Mouse (Mus musculus) liver, embryonic 15.5 days (tissue): ENCODE results near the gene Mtmr14. TPM values are rescaled to one million over a fixed set of nuclear protein-coding genes. Genes with fewer than 3 reads are reported as not detected.

Source experiments
- ATAC-seq: fragments of 200-750 bp; cut with Nextera tagmentation; 2 replicates; pipeline ENCODE4 v1.8.0; 2017; ENCODE audit warnings: moderate number of reproducible peaks, mild to moderate bottlenecking, moderate library complexity; ENCODE audit not compliant: insufficient read depth
- H3K27ac ChIP-seq: fragments of 300-500 bp; sonication (generic); replicated peaks from 2 replicates; pipeline ENCODE4 v1.5.1; 2015; ENCODE audit warnings: mild to moderate bottlenecking, inconsistent platforms
- H3K27me3 ChIP-seq: fragments of 300-500 bp; sonication (generic); 2 replicates; pipeline ENCODE4 v1.6.1; 2015; ENCODE audit warnings: mild to moderate bottlenecking, inconsistent platforms
- H3K36me3 ChIP-seq: fragments of 300-500 bp; sonication (generic); replicated peaks from 2 replicates; pipeline ENCODE4 v1.6.1; 2015; ENCODE audit warnings: moderate library complexity, mild to moderate bottlenecking, inconsistent platforms
- H3K4me1 ChIP-seq: fragments of 300-500 bp; sonication (generic); replicated peaks from 2 replicates; pipeline ENCODE4 v1.6.1; 2015; ENCODE audit warnings: inconsistent platforms
- H3K4me2 ChIP-seq: fragments of 300-500 bp; sonication (generic); 2 replicates; pipeline ENCODE4 v1.6.1; 2015; ENCODE audit warnings: moderate library complexity, mild to moderate bottlenecking, inconsistent platforms
- H3K4me3 ChIP-seq: fragments of 300-500 bp; sonication (generic); replicated peaks from 2 replicates; pipeline ENCODE4 v1.5.1; 2015; ENCODE audit warnings: mild to moderate bottlenecking, inconsistent platforms
- H3K9ac ChIP-seq: fragments of 300-500 bp; sonication (generic); 2 replicates; pipeline ENCODE4 v1.6.1; 2015; ENCODE audit warnings: moderate library complexity, mild to moderate bottlenecking, inconsistent platforms
- H3K9me3 ChIP-seq: fragments of 300-500 bp; sonication (generic); replicated peaks from 2 replicates; pipeline ENCODE4 v1.6.1; 2016; ENCODE audit warnings: inconsistent platforms
- WGBS: fragments of 180-500 bp; shearing (Covaris S2); methylation state at CpG from one replicate; pipeline ENCODE4 v1.1.7; 2015; ENCODE audit warnings: mixed read lengths; ENCODE audit not compliant: insufficient replicate concordance; 5-methylcytosine and 5-hydroxymethylcytosine counted together
- polyA plus RNA-seq: library from polyadenylated mRNA; unstranded; fragments of >200 nt; fragmentation: Nextera tagmentation; extraction: Ambion mirVana; gene quantifications from 2 replicates; pipeline ENCODE4 v1.2.1, GENCODE M21; 2015

The Mtmr14 gene
- polyA plus RNA-seq, 1 experiment from 2014 or later, result 19.3 TPM

- ATAC-seq, result no peak
- Histone ChIP-seq H3K27ac (no peak overlapping the region), H3K4me3 (no peak overlapping the region), H3K36me3 (peaks cover 45% of the 10 kb centered on the region), H3K4me1 (peaks cover 6% of the 10 kb centered on the region), H3K4me2 (no peak overlapping the region), H3K9me3 (no peaks in the 10 kb centered on the region), H3K9ac (no peak overlapping the region), H3K27me3 (no peaks in the 10 kb centered on the region)
- WGBS, result 40% methylated on average over 2 of the region's 2 CpGs
Measured at GRCm38 (mm10) chr6:113245585-113245984, 7.9 kb downstream of the Mtmr14 start.

GRCm38 (mm10) chr6:113250786-113251185 lies 13.1 kb downstream of the Mtmr14 start:
- no peak overlapping the region for H3K27ac ChIP-seq
- ATAC-seq, result no peak
- H3K36me3 ChIP-seq, result peaks cover 51% of the 10 kb centered on the region
- no peak overlapping the region for H3K4me2 ChIP-seq
- no peaks in the 10 kb centered on the region for H3K27me3 ChIP-seq
- no peaks in the 10 kb centered on the region for H3K9me3 ChIP-seq
- no peak overlapping the region for H3K9ac ChIP-seq
- no peaks in the 10 kb centered on the region for H3K4me1 ChIP-seq
- 54% methylated on average over 5 of the region's 5 CpGs for WGBS
- H3K4me3 ChIP-seq, result no peak overlapping the region

GRCm38 (mm10) chr6:113251921-113252320 lies 14.3 kb downstream of the Mtmr14 start:
- Histone ChIP-seq H3K4me3 (no peak overlapping the region), H3K36me3 (peaks cover 61% of the 10 kb centered on the region), H3K4me1 (no peaks in the 10 kb centered on the region), H3K4me2 (no peak overlapping the region), H3K27me3 (no peaks in the 10 kb centered on the region), H3K9me3 (no peaks in the 10 kb centered on the region), H3K9ac (no peak overlapping the region), H3K27ac (no peak overlapping the region)
- ATAC-seq, result no peak

GRCm38 (mm10) chr6:113254899-113255298 lies 17.3 kb downstream of the Mtmr14 start:
- no peaks in the 10 kb centered on the region for H3K9me3 ChIP-seq
- H3K9ac ChIP-seq, result no peak overlapping the region
- H3K4me2 ChIP-seq, result no peak overlapping the region
- H3K27me3 ChIP-seq, result no peaks in the 10 kb centered on the region
- no peak overlapping the region for H3K4me3 ChIP-seq
- no peak overlapping the region for H3K27ac ChIP-seq
- H3K36me3 ChIP-seq, result peaks cover 83% of the 10 kb centered on the region
- no peaks in the 10 kb centered on the region for H3K4me1 ChIP-seq
- no peak for ATAC-seq

DNA sequence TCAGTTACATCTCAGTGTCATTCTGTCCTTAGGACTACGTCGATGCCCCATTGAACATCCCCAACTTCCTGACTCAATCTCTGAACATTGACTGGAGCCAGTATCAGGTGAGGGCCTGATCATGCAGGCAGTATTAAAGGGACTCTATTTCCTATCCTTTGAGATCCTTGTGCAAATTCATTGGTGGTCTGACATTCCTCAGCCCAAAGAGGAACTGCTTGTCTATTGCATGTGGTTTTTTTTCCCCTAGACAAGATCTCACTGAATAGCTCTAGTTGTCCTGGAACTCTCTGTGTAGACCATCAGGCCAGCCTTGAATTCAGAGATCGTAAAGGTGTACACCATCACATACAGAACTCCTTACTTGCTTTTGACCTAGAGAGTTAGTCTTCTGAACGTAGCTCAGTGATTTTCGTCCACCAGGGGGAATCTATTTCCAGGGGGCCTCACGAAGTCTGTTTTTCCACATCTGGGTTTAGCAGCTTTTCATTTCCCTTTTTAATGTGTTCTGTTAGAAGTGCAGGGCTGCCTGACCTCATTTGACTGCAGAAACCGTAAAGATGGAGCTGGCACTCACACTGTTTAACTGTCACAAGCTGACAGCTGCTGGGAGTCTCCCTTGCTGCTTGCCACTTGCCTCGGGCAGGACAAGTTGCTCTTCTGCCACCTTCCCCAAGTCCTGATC lies 23.7 kb downstream of the Mtmr14 start:
- no peak overlapping the region for H3K27ac ChIP-seq
- peaks cover 90% of the 10 kb centered on the region for H3K36me3 ChIP-seq
- no peak overlapping the region for H3K4me3 ChIP-seq
- no peak for ATAC-seq
- H3K4me2 ChIP-seq, result no peak overlapping the region
- no peaks in the 10 kb centered on the region for H3K27me3 ChIP-seq
- no peaks in the 10 kb centered on the region for H3K9me3 ChIP-seq
- WGBS, result 66% methylated on average over 8 of the region's 8 CpGs
- no peaks in the 10 kb centered on the region for H3K4me1 ChIP-seq
- H3K9ac ChIP-seq, result no peak overlapping the region

DNA sequence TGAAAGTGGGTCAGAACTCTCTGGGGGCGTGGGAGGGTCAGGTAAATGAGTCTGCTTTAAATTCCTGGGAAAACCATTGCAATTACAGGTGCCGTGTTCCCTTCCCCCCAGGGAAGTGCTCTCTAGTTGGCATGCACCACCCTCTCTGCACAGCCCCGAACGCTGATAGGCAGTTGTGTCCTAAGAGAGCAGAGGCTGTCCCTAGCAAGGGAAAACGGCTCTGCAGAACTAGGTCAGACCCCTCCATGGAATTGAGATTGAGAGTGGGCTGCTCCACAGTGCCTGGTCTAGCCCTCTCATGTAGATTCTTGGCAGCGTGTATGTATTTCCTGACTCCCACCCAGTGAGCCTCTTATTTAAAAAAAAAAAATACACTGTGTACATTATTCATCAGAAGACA lies 25.9 kb downstream of the Mtmr14 start:
- Histone ChIP-seq H3K27me3 (no peaks in the 10 kb centered on the region), H3K27ac (no peak overlapping the region), H3K36me3 (peaks cover 93% of the 10 kb centered on the region), H3K4me2 (no peak overlapping the region), H3K4me1 (no peaks in the 10 kb centered on the region), H3K4me3 (no peak overlapping the region), H3K9me3 (no peaks in the 10 kb centered on the region), H3K9ac (no peak overlapping the region)
- no peak for ATAC-seq
- WGBS, result 79% methylated on average over 6 of the region's 6 CpGs

GRCm38 (mm10) chr6:113264429-113264828 lies 26.8 kb downstream of the Mtmr14 start:
- H3K4me1 ChIP-seq, result no peaks in the 10 kb centered on the region
- H3K4me3 ChIP-seq, result no peak overlapping the region
- 82% methylated on average over 8 of the region's 8 CpGs for whole genome bisulfite sequencing
- no peak overlapping the region for H3K27ac ChIP-seq
- no peak for ATAC-seq
- H3K9ac ChIP-seq, result no peak overlapping the region
- H3K36me3 ChIP-seq, result peaks cover 93% of the 10 kb centered on the region
- no peak overlapping the region for H3K4me2 ChIP-seq
- H3K27me3 ChIP-seq, result no peaks in the 10 kb centered on the region
- no peaks in the 10 kb centered on the region for H3K9me3 ChIP-seq

DNA sequence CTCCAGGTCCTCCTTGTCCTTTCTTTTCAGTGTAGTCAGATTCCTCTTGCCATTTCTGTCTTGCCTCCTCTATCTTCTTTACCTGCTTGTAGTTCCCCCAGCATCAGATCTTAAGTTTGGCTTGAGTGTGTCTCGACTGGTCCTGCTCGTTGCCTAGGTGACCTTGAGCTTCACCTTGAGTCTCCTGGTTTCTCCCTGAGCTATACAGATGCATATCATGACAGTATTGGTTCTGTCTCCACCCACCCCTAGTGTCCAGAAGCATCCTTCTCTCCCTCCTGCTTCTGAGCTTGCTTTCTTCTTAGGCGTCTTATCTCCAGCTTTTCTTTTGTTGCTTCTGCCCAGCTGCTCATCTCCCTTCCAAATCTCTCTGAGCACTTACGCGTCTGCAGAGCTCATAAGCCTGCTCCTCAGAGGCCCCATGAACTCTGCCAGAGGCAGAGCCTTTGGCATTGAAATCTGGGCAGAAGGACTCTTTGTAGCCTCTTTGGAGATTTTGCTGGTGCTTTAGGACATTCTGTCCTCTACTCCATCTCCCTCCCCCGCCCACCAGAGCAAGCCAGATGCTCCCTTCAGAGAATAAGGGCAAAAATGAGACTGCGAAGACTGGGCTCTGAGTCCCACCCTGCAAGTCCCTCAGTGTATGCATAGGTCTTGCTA lies 29.5 kb downstream of the Mtmr14 start:
- Histone ChIP-seq H3K27ac (no peak overlapping the region), H3K4me3 (no peak overlapping the region), H3K36me3 (peaks cover 93% of the 10 kb centered on the region), H3K4me2 (no peak overlapping the region), H3K9ac (no peak overlapping the region), H3K27me3 (no peaks in the 10 kb centered on the region), H3K4me1 (no peaks in the 10 kb centered on the region), H3K9me3 (no peaks in the 10 kb centered on the region)
- no peak for ATAC-seq
- WGBS, result 72% methylated on average over 7 of the region's 7 CpGs

- no peak overlapping the region for H3K9ac ChIP-seq
- no peak for ATAC-seq
- no peak overlapping the region for H3K4me3 ChIP-seq
- H3K4me1 ChIP-seq, result no peaks in the 10 kb centered on the region
- H3K4me2 ChIP-seq, result no peak overlapping the region
- H3K36me3 ChIP-seq, result peaks cover 91% of the 10 kb centered on the region
- H3K27ac ChIP-seq, result no peak overlapping the region
- no peaks in the 10 kb centered on the region for H3K9me3 ChIP-seq
- H3K27me3 ChIP-seq, result no peaks in the 10 kb centered on the region
- 85% methylated on average over 1 of the region's 1 CpGs for WGBS
Measured at GRCm38 (mm10) chr6:113267988-113268387, 30.3 kb downstream of the Mtmr14 start.

DNA sequence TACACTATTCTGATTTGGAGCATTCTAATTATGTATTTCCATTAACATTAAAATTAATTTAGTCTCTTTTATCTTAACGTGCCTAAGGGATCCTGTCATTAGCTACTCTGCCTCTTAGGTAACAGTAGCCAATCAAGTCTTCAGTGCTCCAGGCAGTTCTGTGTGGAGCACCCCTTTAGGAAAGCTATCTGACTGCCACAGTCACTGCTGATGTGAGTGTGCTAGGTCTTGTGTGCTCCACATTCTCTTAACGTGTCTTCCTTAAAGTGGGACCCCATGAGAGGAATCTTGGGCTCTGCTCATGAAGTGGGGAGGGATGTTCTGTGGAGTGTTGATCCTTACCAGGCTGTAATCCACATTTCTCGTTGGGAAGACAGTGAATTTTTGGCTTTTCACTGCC lies 34.7 kb downstream of the Mtmr14 start:
- Histone ChIP-seq H3K4me1 (no peaks in the 10 kb centered on the region), H3K27me3 (no peaks in the 10 kb centered on the region), H3K9ac (no peak overlapping the region), H3K4me3 (no peak overlapping the region), H3K27ac (no peak overlapping the region), H3K36me3 (peaks cover 58% of the 10 kb centered on the region), H3K4me2 (no peak overlapping the region), H3K9me3 (no peaks in the 10 kb centered on the region)
- WGBS, result 54% methylated on average over 3 of the region's 3 CpGs
- ATAC-seq, result no peak

DNA sequence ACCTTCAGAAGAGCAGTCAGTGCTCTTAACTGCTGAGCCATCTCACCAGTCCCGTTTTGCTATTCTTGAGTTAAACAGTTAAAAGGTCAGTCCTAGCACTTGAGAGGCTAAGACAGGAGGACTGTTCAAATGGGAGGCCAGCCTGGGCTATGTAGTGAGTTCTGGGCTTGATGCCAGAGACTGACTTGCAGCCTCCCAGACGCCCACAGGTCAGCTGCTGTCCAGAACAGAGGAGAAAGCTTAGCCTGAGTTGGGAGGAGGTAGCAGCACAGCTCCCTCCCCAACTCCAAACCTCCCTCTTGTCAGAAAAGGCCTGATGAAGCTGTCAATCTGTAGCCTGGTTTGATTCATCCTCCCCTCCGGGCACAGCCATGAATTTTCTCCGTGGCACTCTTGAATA lies 39.2 kb downstream of the Mtmr14 start:
- ATAC-seq, result no peak
- no peaks in the 10 kb centered on the region for H3K9me3 ChIP-seq
- H3K4me3 ChIP-seq, result no peak overlapping the region
- 74% methylated on average over 4 of the region's 4 CpGs for WGBS
- H3K27me3 ChIP-seq, result peaks cover 6% of the 10 kb centered on the region
- H3K4me2 ChIP-seq, result no peak overlapping the region
- H3K36me3 ChIP-seq, result peaks cover 13% of the 10 kb centered on the region
- H3K27ac ChIP-seq, result no peak overlapping the region
- no peak overlapping the region for H3K9ac ChIP-seq
- H3K4me1 ChIP-seq, result no peaks in the 10 kb centered on the region

DNA sequence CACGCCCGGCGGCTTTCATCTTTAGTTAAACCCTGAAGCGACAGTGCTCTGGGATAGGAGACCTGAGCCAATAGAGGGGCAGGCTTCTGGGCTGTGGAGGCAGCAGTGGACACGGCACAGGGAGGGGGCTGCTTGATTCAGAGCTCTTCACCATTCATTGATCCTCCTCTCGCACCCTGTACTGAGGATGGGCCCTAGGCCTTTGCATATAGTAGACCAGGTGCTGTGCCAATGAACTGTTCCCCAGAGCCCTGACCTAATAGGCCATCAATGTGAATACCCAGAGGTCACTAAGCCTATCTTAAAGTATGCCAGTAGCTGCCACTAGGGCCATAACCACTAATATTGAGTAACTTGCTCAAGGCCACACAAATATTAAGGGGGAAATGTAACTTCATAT lies 44.0 kb downstream of the Mtmr14 start:
- peaks cover 41% of the 10 kb centered on the region for H3K27me3 ChIP-seq
- H3K4me2 ChIP-seq, result no peak overlapping the region
- H3K9me3 ChIP-seq, result no peaks in the 10 kb centered on the region
- no peak overlapping the region for H3K9ac ChIP-seq
- 57% methylated on average over 6 of the region's 6 CpGs for WGBS
- H3K27ac ChIP-seq, result no peak overlapping the region
- no peaks in the 10 kb centered on the region for H3K4me1 ChIP-seq
- H3K36me3 ChIP-seq, result no peaks in the 10 kb centered on the region; the same call in 1 of the 2 replicates
- H3K4me3 ChIP-seq, result no peak overlapping the region
- ATAC-seq, result no peak; the same call in 1 of the 2 replicates
